Mouse (Mus musculus): Measurements from ENCODE around the gene Mrm3.

GRCm38 (mm10) chr11:76297252-76297651, 53.7 kb downstream of the Mrm3 start:
- TF ChIP-seq CTCF (conservative IDR thresholded peaks at IDR 0.05; ENCODE audit: low read length) (no peak), NANOG (IDR thresholded peaks at IDR 0.05; ENCODE audit: borderline replicate concordance, low read length) (no peak), POU5F1 (IDR thresholded peaks at IDR 0.05; ENCODE audit: borderline replicate concordance, low read length) (no peak)
